Mouse (Mus musculus): Measurements from ENCODE around the gene Afg1l.

Gene Afg1l

GRCm38 (mm10) chr10:42478341-42478720, at the start of gene Afg1l:
Gene Afg1l, minus strand, starts transcription at chr10:42478565.
- DNase-seq, result peak; percentile 95

GRCm38 (mm10) chr10:42525682-42526081, 47.3 kb upstream of the Afg1l start:
- DNase-seq, result no peak

GRCm38 (mm10) chr10:42523556-42524162, 45.3 kb upstream of the Afg1l start:
- no peak for DNase-seq

GRCm38 (mm10) chr10:42522912-42523311, 44.5 kb upstream of the Afg1l start:
- no peak for DNase-seq

- DNase-seq, result no peak
Observed at GRCm38 (mm10) chr10:42521315-42521981, 43.1 kb upstream of the Afg1l start.

GRCm38 (mm10) chr10:42518363-42518762, 40.0 kb upstream of the Afg1l start:
- DNase-seq, result no peak

GRCm38 (mm10) chr10:42514125-42514524, 35.8 kb upstream of the Afg1l start:
- DNase-seq, result no peak

- no peak for DNase-seq
Observed at GRCm38 (mm10) chr10:42511184-42512135, 33.1 kb upstream of the Afg1l start.

GRCm38 (mm10) chr10:42510141-42510540, 31.8 kb upstream of the Afg1l start:
- no peak for DNase-seq

- DNase-seq, result no peak
Observed at GRCm38 (mm10) chr10:42504096-42504710, 25.8 kb upstream of the Afg1l start.

- peak; percentile 63 for DNase-seq
Observed at GRCm38 (mm10) chr10:42502349-42503111, 24.2 kb upstream of the Afg1l start.

GRCm38 (mm10) chr10:42501775-42502348, 23.5 kb upstream of the Afg1l start, which contains the start of gene Snx3:
Gene Snx3, plus strand, starts transcription at chr10:42502030.
- DNase-seq, result peak; percentile 94

- DNase-seq, result no peak
Observed at GRCm38 (mm10) chr10:42501161-42501560, 22.8 kb upstream of the Afg1l start.

- DNase-seq, result no peak
Observed at GRCm38 (mm10) chr10:42500611-42501010, 22.2 kb upstream of the Afg1l start.

- DNase-seq, result no peak
Observed at GRCm38 (mm10) chr10:42493000-42493399, 14.6 kb upstream of the Afg1l start.

GRCm38 (mm10) chr10:42492027-42492771, 13.8 kb upstream of the Afg1l start:
- no peak for DNase-seq

GRCm38 (mm10) chr10:42491158-42491557, 12.8 kb upstream of the Afg1l start:
- DNase-seq, result no peak

GRCm38 (mm10) chr10:42488606-42489296, 10.4 kb upstream of the Afg1l start:
- DNase-seq, result no peak

- no peak for DNase-seq
Observed at GRCm38 (mm10) chr10:42480719-42481118, 2.4 kb upstream of the Afg1l start.

GRCm38 (mm10) chr10:42477550-42478340, 620 bp downstream of the Afg1l start:
- peak; percentile 11 for DNase-seq
